Mouse (Mus musculus) forebrain, embryonic 12.5 days (tissue): ENCODE measurements around the gene Foxn3. TPM values are rescaled to one million over a fixed set of nuclear protein-coding genes. Genes with fewer than 3 reads are reported as not detected.

ENCODE experiments used
- ATAC-seq: fragments of 200-750 bp; cut with Nextera tagmentation; 2 replicates; pipeline ENCODE4 v1.8.0; 2017; ENCODE audit warnings: moderate TSS enrichment; ENCODE audit not compliant: low FRiP score
- H3K27ac ChIP-seq: fragments of 300-500 bp; sonication (generic); 2 replicates; pipeline ENCODE4 v1.5.1; 2016; ENCODE audit warnings: mild to moderate bottlenecking
- H3K27me3 ChIP-seq: fragments of 300-500 bp; sonication (generic); 2 replicates; pipeline ENCODE4 v1.6.1; 2016; ENCODE audit warnings: mild to moderate bottlenecking
- H3K36me3 ChIP-seq: fragments of 300-500 bp; sonication (generic); replicated peaks from 2 replicates; pipeline ENCODE4 v1.6.1; 2016; ENCODE audit warnings: mild to moderate bottlenecking
- H3K4me1 ChIP-seq: fragments of 300-500 bp; sonication (generic); 2 replicates; pipeline ENCODE4 v1.6.1; 2016
- H3K4me2 ChIP-seq: fragments of 300-500 bp; sonication (generic); 2 replicates; pipeline ENCODE4 v1.6.1; 2016; ENCODE audit warnings: mild to moderate bottlenecking, moderate library complexity
- H3K4me3 ChIP-seq: fragments of 300-500 bp; sonication (generic); replicated peaks from 2 replicates; pipeline ENCODE4 v1.5.1; 2016; ENCODE audit warnings: mild to moderate bottlenecking
- H3K9ac ChIP-seq: fragments of 300-500 bp; sonication (generic); 2 replicates; pipeline ENCODE4 v1.6.1; 2016; ENCODE audit warnings: mild to moderate bottlenecking
- H3K9me3 ChIP-seq: fragments of 300-500 bp; sonication (generic); 2 replicates; pipeline ENCODE4 v1.6.1; 2016
- WGBS: fragments of 180-500 bp; shearing (Covaris S2); methylation state at CpG from one replicate; pipeline ENCODE4 v1.1.7; 2016; 5-methylcytosine and 5-hydroxymethylcytosine counted together
- polyA plus RNA-seq: library from polyadenylated mRNA; unstranded; fragments of >200 nt; fragmentation: Nextera tagmentation; extraction: Ambion mirVana; gene quantifications from 2 replicates; pipeline ENCODE4 v1.2.1, GENCODE M21; 2016

Foxn3 gene
- polyA plus RNA-seq, 1 experiment from 2014 or later, result 84.6 TPM

DNA sequence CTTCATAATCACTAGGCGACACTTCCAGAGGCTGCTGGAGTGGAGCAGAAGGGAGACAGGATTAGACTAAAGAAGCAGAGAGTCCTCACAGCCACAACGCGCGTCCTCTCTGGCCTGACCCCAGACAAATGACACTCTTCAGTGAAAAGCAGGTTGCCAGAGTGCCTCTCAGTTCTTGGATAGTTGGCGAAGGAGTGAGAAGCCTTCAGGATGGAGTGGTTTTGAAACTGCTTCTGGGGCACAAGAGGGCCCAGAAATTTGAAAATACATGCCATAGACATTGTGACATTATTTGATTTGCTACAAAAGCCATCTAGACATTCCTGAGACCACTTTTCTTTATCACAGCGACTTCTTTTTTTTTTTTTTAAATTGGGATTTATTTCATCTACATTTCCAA lies 113.3 kb downstream of the Foxn3 start:
- no peaks in the 10 kb centered on the region for H3K9me3 ChIP-seq
- no peaks in the 10 kb centered on the region for H3K27me3 ChIP-seq
- H3K36me3 ChIP-seq, result no peaks in the 10 kb centered on the region
- 91% methylated on average over 6 of the region's 6 CpGs for WGBS
- H3K9ac ChIP-seq, result no peak overlapping the region
- no peak overlapping the region for H3K4me3 ChIP-seq
- H3K27ac ChIP-seq, result no peak overlapping the region
- no peak overlapping the region for H3K4me2 ChIP-seq
- no peak for ATAC-seq
- 0 out of 2 replicates have a peak, but pooled peaks cover 2% of the 10 kb centered on the region for H3K4me1 ChIP-seq

DNA sequence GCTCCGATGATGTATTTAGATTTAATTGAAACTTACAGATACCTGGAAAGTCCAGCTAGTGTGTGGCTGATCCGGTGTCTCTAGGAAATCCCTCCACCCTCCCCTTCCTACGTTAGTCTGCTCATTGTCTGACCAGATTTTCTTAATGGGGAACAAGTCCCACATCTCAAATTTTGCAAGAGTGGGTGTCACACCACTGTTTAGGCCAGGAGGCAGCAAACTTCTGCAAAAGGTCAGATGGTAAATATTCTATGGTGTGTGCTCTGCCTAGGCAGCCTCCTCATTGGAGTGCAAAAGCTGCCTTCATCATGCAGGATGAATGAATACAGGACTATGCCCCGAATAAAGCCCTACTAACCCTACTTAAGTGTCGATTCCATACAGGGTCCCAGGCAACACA lies 115.6 kb downstream of the Foxn3 start:
- WGBS, result 88% methylated on average over 5 of the region's 5 CpGs
- Histone ChIP-seq H3K4me2 (no peak overlapping the region), H3K27ac (no peak overlapping the region), H3K36me3 (no peaks in the 10 kb centered on the region), H3K4me1 (no peaks in the 10 kb centered on the region), H3K9me3 (no peaks in the 10 kb centered on the region), H3K4me3 (no peak overlapping the region), H3K27me3 (no peaks in the 10 kb centered on the region), H3K9ac (no peak overlapping the region)
- ATAC-seq, result no peak

DNA sequence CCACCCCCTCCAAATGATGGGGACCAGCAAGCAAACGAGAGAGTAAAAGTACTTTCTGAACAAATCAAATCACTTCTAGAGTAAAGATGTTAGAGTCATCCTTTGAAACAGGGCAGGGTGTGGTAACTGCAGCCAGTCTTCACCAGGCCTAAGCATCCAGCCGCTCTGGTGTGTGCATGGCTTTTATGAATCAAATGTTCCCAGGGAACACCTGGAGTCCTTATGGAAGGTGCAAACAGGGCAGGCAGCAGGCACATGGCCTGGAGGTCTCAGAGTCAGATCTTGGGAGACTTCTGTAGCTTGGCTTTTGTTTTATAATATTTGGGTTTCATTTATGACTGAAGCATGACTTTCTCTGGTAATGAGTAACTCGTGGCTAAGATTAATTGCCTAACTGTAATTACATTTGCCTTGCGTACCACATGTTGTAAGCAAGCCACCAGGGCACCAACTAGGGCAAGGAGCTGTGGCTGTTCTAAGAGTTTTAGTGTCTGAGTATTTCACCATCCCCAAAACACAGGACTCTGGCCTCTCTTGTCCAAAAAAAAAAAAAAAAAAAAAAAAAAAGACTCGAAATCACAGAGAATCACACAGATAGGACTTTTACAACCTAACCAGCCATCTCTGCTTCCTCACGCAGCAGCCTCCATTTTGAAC lies 118.2 kb downstream of the Foxn3 start:
- no peaks in the 10 kb centered on the region for H3K9me3 ChIP-seq
- WGBS, result 89% methylated on average over 6 of the region's 6 CpGs
- H3K36me3 ChIP-seq, result no peaks in the 10 kb centered on the region
- H3K4me1 ChIP-seq, result no peaks in the 10 kb centered on the region
- ATAC-seq, result no peak
- H3K27ac ChIP-seq, result no peak overlapping the region
- no peaks in the 10 kb centered on the region for H3K27me3 ChIP-seq
- H3K4me2 ChIP-seq, result no peak overlapping the region
- H3K4me3 ChIP-seq, result no peak overlapping the region
- H3K9ac ChIP-seq, result no peak overlapping the region

DNA sequence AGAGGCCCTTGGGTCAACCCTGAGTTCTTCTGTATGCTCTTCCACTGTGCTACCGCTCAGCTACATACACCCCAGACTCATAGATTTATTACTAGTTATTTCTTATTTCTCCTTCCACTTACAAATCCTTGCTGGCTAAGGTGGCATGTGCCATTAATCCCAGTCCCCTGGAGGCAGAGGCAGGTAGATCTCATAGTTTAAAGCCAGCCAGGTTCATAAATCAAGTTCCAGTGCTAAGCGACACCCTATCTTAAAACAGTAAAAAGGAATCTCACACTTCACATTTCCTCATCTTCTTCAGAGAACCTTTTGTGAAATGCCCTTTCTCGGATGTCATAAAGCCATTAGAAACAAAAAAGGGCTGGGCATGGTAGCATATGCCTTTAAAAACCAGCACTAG lies 120.6 kb downstream of the Foxn3 start:
- Histone ChIP-seq H3K4me1 (no peaks in the 10 kb centered on the region), H3K4me2 (no peak overlapping the region), H3K27me3 (no peaks in the 10 kb centered on the region), H3K9me3 (no peaks in the 10 kb centered on the region), H3K9ac (no peak overlapping the region), H3K4me3 (no peak overlapping the region), H3K27ac (no peak overlapping the region), H3K36me3 (no peaks in the 10 kb centered on the region)
- ATAC-seq, result no peak
- WGBS, result 97% methylated on average over 3 of the region's 3 CpGs

DNA sequence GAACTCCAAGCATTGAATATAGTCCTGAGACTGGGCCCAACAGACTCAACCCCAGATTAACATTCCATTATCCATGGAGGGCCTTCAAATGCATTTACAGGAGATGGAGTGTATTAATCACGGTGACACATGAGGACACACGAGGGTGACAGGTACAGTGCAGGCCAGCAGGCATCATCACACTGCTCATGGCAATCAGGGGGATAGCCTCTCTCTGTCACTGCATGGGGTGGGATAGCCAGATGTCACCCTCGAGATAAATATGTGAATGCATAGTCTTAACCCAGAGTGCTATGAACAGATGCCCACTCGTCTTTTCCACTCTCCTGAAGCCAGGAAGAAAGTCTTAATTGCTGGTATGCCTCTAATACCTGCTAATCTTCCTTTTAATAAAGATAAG lies 122.4 kb downstream of the Foxn3 start:
- no peak for ATAC-seq
- no peak overlapping the region for H3K9ac ChIP-seq
- H3K27me3 ChIP-seq, result no peaks in the 10 kb centered on the region
- WGBS, result 68% methylated on average over 4 of the region's 4 CpGs
- H3K36me3 ChIP-seq, result no peaks in the 10 kb centered on the region
- no peaks in the 10 kb centered on the region for H3K4me1 ChIP-seq
- H3K9me3 ChIP-seq, result no peaks in the 10 kb centered on the region
- no peak overlapping the region for H3K4me3 ChIP-seq
- H3K27ac ChIP-seq, result no peak overlapping the region
- no peak overlapping the region for H3K4me2 ChIP-seq

DNA sequence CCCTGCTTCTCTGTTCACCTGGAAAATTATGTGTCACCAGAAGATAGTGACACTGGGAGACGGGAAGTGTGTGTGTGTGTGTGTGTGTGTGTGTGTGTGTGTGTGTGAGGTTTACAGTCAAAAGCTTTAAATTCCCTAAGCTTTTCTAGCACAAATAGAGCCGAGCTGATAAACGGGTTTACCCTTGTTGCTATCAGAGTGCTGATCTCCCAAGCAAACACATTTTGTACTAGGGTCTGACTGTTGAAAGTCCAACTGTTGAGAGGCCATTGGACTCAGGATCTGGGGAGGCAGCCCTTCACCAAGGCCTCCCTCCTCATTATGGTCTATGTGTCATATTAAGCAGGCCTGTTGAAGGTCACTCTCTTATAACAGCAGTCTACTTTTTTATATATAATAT lies 123.4 kb downstream of the Foxn3 start:
- no peaks in the 10 kb centered on the region for H3K36me3 ChIP-seq
- no peaks in the 10 kb centered on the region for H3K9me3 ChIP-seq
- H3K4me3 ChIP-seq, result no peak overlapping the region
- H3K4me2 ChIP-seq, result no peak overlapping the region
- no peak overlapping the region for H3K9ac ChIP-seq
- ATAC-seq, result no peak
- no peaks in the 10 kb centered on the region for H3K27me3 ChIP-seq
- 91% methylated on average over 3 of the region's 3 CpGs for WGBS
- H3K4me1 ChIP-seq, result no peaks in the 10 kb centered on the region
- no peak overlapping the region for H3K27ac ChIP-seq

DNA sequence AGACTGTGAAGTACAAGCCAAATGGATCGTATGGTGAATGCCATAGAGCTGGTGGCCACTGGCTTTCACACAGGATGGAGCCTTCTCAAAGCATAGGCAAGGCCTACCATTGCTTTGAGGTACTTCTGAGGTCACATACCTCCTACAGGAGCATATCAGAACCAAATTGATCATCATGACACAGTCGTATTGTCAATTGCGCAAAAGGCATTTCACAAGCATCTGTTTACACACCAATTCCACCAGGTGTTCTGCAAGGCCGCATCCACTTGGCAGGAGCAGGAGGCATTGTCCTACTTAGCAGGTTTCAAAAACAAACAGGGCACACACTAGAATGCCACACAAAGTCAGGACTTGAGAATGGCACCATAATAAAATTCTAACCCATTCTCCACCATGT lies 128.2 kb downstream of the Foxn3 start:
- Histone ChIP-seq H3K4me3 (no peak overlapping the region), H3K4me2 (no peak overlapping the region), H3K27me3 (no peaks in the 10 kb centered on the region), H3K27ac (no peak overlapping the region), H3K36me3 (no peaks in the 10 kb centered on the region), H3K9me3 (no peaks in the 10 kb centered on the region), H3K4me1 (no peaks in the 10 kb centered on the region), H3K9ac (no peak overlapping the region)
- no peak for ATAC-seq
- WGBS, result 96% methylated on average over 4 of the region's 4 CpGs

DNA sequence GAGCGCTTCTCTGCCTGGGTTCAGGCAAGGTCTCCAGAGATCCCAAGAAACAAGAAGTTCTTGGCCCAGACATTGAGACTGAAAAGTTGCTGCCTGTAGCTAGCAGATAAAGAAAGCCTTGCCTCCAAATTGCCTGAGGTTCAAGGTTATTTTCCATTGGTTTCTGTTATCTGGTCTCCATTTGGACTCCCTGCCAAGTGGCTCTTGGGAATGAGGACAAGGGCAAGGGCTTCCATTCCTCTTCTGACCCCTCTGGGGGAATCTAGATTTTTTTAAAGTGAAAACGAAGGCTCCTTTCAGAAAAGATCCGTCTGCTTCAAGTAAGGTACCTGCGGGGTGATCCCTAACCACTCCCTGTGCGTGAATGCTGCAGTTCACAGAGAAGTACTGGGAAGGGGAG lies 130.0 kb downstream of the Foxn3 start:
- no peak overlapping the region for H3K9ac ChIP-seq
- no peaks in the 10 kb centered on the region for H3K36me3 ChIP-seq
- no peak overlapping the region for H3K4me3 ChIP-seq
- WGBS, result 87% methylated on average over 5 of the region's 5 CpGs
- H3K4me2 ChIP-seq, result no peak overlapping the region
- H3K9me3 ChIP-seq, result no peaks in the 10 kb centered on the region
- no peaks in the 10 kb centered on the region for H3K4me1 ChIP-seq
- H3K27me3 ChIP-seq, result no peaks in the 10 kb centered on the region
- no peak overlapping the region for H3K27ac ChIP-seq
- ATAC-seq, result no peak

DNA sequence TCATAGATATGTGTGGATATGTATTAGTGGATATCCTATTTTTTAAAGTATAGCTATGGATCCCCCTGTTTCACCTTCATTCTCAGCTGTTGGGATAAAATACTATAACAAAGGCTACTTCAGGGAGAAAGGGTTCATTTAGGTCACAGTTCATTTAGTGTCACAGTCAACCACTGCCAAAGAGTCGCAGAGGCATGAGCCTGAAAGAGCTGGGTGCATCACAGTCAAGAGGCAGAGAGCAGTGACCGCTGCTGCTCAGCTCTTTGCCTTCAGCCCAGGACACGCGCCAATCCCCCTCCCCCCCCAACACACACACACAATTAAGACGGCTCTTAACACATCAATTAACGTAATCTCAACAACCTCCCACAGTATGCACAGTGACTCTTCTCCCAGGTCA lies 131.8 kb downstream of the Foxn3 start:
- Histone ChIP-seq H3K9ac (no peak overlapping the region), H3K9me3 (no peaks in the 10 kb centered on the region), H3K4me1 (no peaks in the 10 kb centered on the region), H3K36me3 (no peaks in the 10 kb centered on the region), H3K4me2 (no peak overlapping the region), H3K27ac (no peak overlapping the region), H3K4me3 (no peak overlapping the region), H3K27me3 (no peaks in the 10 kb centered on the region)
- no peak for ATAC-seq
- 74% methylated on average over 6 of the region's 6 CpGs for WGBS

DNA sequence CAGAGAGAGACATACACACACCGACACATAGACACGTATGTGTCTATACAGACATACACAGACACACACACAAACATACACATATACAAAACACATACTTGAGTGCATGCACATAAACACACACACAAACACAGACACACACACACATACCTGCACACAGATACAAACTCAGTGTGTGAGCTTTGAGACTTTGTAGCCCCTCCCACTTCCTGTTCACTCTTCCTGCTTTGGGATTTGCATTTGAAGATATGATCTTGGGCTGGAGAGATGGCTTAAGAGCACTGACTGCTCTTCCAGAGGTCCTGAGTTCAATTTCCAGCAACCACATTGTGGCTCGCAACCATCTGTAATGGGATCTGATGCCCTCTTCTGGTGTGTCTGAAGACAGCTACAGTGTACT lies 132.4 kb downstream of the Foxn3 start:
- WGBS, result 100% methylated on average over 3 of the region's 3 CpGs
- H3K4me3 ChIP-seq, result no peak overlapping the region
- no peak overlapping the region for H3K4me2 ChIP-seq
- H3K27me3 ChIP-seq, result no peaks in the 10 kb centered on the region
- no peak for ATAC-seq
- H3K9me3 ChIP-seq, result no peaks in the 10 kb centered on the region
- no peak overlapping the region for H3K27ac ChIP-seq
- H3K36me3 ChIP-seq, result no peaks in the 10 kb centered on the region
- H3K4me1 ChIP-seq, result no peaks in the 10 kb centered on the region
- H3K9ac ChIP-seq, result no peak overlapping the region

DNA sequence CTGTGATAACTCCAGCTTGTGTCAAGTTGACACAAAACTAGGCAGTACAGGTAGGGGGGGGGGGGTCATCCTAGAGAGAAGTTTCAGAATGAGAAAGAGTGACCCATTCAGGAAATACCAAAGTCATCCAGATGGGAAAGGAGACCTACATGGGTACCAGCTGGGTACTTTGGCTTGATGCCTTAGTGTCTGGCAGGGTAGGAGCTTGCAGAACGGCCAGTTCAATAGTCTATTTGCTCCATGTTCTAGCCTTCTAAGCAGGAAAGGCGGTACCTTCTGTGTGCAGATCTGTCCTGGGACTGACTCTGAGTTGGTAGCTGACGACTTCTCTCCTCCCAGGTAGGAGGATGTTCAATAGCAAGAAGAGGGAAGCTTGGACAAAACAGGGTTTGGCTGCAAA lies 134.3 kb downstream of the Foxn3 start:
- ATAC-seq, result no peak

DNA sequence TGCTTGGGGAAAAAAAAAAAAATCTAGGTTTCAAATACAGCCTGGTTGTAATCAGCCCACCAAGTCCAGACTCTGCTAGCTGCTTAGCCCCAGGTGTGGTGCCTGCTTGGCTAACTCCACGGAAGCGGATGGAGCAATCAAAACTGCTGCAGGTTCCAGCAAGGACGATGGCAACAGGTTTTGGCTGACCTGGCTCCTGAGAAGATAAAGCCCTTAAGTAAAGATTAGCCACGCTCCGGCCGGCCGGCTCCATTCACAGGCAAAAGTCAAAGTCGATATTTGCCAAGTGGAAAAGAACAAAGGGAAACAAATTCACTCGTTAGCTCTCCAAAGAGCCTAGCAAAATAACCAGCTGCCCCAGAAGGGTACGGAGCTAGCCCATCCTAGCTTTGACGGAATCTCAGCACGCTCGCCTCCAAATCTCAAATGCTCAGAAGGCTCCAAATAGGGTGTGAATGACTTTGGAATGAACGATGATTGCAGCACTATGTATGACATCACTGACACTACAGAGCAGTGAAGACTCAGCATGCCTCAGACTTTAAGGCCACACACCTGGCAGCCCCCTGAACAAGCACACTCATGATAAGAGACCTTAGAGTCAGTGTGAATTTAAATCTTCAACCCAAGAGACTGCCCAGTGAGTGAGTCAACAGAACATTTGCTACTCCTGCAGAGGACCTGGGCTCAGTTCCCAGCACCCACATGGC lies 137.0 kb downstream of the Foxn3 start:
- H3K27me3 ChIP-seq, result no peaks in the 10 kb centered on the region
- 67% methylated on average over 14 of the region's 14 CpGs for WGBS
- ATAC-seq, result no peak
- no peaks in the 10 kb centered on the region for H3K36me3 ChIP-seq
- no peaks in the 10 kb centered on the region for H3K4me1 ChIP-seq
- H3K4me3 ChIP-seq, result no peak overlapping the region
- H3K9me3 ChIP-seq, result no peaks in the 10 kb centered on the region
- H3K27ac ChIP-seq, result no peak overlapping the region
- H3K9ac ChIP-seq, result no peak overlapping the region
- H3K4me2 ChIP-seq, result no peak overlapping the region

More for the DNA sequence above, 134.3 kb downstream of the Foxn3 start:
- 92% methylated on average over 3 of the region's 3 CpGs for WGBS
- Histone ChIP-seq H3K9me3 (no peaks in the 10 kb centered on the region), H3K27me3 (no peaks in the 10 kb centered on the region), H3K36me3 (no peaks in the 10 kb centered on the region), H3K4me1 (no peaks in the 10 kb centered on the region), H3K9ac (no peak overlapping the region), H3K27ac (no peak overlapping the region), H3K4me3 (no peak overlapping the region), H3K4me2 (no peak overlapping the region)

DNA sequence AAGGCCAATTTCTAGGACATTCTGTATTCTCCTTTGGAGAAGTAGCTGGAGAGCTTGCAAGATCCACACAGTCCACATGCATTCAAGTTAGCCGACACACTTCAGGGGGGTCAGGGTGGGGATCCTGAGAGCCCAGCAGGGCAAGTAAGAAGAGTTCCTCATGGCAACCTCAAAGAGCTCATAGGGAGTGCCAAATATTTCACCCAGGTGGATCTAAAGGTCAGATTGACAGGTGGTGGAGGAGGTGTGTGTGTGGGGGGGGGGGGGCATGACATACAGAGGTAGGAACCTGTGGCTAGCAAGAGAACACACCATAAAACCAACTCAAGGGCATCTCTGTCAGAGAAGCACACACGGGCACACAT lies 144.0 kb downstream of the Foxn3 start:
- Histone ChIP-seq H3K4me2 (no peak overlapping the region), H3K4me3 (no peak overlapping the region), H3K27me3 (no peaks in the 10 kb centered on the region), H3K36me3 (no peaks in the 10 kb centered on the region), H3K9me3 (no peaks in the 10 kb centered on the region), H3K27ac (no peak overlapping the region), H3K4me1 (peaks cover 1% of the 10 kb centered on the region; the same call in 1 of the 2 replicates), H3K9ac (no peak overlapping the region)
- ATAC-seq, result no peak
- 91% methylated on average over 2 of the region's 2 CpGs for WGBS
